Mouse (Mus musculus): Measurements from ENCODE around the gene Gm27021.
A peak's percentile ranks its signal among the peaks of the same experiment; 100 is the strongest.
"Not testable (repeated sequence)": the region's sequence is repeated elsewhere in the genome, so short reads cannot be mapped to it uniquely, and the experiment has no call there.

Gm27021 gene

DNA sequence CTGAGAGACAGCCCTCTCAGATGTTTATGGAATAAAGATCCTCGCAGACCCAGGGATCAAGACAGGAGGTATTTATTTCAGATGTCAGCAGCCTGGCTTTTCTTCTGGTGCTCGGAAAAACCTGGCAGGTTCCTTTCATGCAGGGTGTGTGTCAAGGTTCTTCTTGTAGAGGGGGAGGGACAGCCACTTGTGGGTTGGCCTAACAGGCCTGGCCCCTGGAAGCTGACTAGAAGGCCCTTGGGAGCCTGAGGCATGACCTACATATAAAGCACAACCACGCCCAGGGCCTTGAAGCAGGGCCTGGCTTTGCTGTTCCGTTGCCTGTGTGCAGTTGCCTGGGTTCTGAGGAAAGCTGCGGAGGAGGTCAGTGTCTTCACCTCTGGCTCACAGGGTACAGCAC is 17.2 kb upstream of the Gm27021 start:
- DNase-seq, result no peak

DNA sequence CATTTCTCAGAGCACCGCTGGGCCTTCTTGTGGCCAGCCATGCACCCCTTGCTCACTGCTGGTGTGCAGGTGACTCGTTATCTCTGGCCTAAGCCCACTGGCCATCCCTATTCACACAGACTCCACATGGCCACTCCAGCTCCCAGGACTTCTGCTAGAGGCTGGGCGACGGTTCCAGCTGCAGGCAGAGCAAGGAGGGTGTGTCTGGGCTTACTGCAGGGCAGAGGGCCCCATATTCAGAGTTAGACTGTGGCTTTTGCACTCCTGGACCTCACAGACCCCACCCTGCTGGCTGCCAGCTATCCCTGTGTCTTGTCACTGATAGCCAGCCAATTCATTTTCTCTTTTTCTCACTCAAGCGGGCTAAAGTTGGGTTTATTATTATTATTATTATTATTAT is 16.2 kb upstream of the Gm27021 start:
- no peak for DNase-seq

DNA sequence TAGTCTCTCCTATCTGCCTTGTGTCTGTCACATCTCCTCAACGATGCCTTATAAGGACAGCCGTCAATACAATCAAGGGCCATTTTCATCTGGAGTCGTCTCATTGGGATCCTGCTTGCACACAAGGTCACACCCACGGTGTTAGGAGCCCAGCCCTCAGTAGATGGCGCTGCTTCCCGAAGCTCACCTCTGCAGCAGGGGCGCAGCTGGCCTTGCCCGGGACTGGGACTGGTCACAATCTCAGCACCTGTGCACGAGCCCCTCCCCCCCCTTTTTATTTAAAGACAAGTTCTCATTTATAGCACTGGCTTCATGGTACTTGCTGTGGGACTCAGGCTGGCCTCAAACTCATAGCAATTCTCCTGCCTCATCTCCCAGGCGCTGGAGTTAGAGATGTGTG is 15.7 kb upstream of the Gm27021 start:
- no peak for DNase-seq

DNA sequence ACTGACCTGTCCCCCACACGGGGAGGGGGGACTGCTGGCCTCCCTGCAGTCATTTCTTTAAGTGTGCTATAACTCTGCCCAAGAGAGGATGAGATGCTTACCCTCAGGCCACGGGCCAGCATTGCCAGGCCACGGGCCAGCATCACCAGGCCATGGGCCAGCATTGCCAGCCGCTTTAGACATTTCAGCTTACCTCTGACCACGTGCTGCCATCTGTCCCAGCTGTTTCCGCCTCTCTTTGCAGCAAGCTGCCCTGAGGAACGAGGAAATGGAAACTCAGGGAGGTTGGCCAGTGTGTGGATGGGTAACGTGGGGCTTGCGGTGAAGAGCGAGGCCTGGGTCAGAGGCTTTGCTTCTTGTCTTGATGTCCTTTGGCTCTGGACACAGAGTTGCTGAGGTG is 13.2 kb upstream of the Gm27021 start:
- no peak for DNase-seq

DNA sequence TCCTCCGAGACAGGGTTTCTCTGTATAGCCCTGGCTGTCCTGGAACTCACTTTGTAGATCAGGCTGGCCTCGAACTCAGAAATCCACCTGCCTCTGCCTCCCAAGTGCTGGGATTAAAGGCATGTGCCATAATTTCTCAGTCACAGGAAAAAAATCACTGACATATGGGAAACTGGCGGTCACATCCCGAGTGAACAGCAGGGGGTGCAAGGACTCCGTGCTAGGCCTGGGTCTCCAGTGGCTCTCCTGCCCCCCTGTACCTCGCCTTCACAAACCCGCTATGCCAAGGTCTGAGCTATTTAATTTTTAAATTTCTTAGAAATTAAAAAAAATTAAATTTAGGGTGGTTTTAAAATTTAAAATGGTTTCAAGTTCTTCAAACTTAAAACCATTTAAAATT is 12.5 kb upstream of the Gm27021 start:
- DNase-seq, result not testable (repeated sequence)

DNA sequence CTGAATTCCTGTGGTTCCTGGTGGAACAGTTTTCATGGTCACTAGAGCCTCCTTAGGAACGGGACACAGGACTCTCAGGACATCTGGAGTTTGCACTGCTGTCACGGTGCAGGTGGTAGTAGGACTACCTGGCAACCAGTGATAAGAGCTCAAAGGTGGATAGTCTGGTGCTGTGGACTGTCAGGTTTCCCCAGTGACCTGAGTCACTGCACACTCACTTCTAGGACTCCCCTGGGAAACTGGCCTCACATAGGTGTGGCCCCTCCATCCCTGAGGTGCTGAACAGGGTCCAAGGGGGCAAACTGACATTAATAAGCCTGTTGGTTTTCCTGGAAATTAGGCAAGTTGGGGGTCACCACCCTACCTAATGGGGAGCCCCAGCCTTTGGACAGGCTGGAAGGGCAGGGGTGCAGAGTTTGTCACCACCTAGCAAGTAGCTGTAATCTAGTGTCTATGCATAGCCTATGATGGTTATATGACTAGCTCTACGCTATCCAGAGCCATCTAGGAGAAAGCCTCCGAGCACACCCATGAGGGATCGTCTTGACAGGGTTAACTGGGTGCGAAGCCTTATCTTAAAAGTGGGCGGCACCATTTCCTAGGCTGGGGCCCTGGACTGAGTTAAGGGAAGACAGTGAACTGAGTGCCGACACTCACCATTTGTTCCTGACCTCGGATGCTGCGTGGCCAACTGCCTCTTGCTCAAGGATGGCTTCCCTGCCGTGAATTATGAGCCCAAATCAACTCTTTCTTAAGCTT is 11.9 kb upstream of the Gm27021 start:
- DNase-seq, result no peak

DNA sequence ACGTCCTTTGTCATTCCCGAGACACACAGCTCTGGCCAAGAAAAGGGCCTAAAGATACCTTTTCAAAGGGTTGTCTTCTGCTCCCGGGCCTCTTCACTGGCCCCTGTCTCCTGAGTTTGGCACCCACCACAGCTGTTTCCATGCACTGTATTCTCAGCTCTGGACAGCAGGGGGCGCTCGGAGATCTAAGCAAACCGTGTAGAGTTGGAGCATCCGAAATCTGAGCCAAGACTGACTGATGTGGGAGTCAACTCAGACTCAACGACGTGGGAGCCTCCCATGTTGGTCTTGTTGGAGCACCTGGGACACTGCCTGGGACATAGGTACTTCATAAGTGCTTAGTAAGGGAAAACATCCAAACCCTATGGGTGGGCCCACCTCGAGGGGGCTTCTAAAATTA is 10.6 kb upstream of the Gm27021 start:
- DNase-seq, result peak; percentile 66

DNA sequence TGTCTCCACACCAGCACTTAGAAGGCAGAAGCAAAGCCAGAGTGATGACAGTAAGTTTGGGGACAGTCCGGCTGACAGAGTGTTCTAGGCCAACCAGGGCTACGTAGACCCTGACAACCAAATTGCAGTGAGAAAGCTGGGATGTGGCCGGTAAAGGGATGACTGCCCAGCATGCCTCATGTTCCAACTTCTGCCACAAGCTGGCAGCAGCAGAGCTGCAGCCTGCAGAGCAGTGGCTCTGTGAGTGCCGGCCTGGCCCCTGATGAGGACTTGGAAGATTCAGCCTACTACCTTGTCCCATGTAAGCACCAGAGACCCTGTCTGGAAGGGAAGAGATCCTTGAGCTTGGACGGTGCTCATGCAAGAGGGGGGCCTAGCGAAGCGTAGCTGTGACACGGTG is 7.8 kb upstream of the Gm27021 start:
- DNase-seq, result no peak

DNA sequence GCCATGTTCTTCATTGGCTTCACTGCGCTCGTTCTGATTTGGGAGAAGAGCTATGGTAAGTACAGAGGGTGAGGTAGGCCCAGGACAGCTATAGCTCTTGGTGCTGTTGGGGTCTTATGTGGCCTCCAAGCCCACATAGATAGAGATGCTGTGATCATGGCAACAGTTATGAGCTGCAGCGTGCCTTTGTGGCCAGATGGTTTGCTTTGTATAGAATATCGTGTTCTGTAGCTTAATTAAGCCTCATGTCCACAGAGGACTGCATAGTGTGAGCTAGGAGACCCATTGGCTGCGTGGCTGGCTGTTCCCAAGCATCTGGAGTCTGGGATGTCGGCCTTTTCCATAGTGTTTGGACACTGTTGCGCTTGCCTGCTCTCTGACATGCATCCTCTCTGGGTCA is 5.4 kb upstream of the Gm27021 start:
- DNase-seq, result no peak

DNA sequence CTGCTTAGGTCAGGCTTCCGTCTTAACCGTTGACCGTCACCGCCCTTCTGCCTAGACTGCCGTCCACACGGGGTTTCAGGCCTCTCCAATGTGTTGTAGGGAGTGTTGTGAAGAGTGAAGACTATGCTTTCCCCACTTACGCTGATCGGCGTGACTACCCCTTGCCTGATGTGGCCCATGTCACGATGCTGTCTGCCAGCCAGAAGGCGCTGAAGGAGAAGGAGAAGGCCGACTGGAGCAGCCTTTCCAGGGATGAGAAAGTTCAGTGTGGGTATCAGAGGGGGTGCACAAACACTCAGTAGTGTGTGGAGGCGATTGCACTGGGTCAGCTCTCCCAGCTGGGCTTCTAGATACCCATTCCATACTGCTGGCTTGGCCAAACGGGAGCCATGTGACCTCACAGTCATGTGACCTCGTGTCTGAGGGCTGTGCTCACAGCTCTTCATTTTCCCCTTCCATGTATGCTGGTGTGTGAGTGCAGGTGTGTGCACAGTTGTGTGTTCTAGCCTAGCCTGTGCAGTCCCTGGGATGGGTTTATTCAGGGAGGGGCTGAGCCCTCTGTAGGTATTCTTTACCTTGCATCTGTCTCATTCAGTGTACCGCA is 4.8 kb upstream of the Gm27021 start:
- no peak for DNase-seq

DNA sequence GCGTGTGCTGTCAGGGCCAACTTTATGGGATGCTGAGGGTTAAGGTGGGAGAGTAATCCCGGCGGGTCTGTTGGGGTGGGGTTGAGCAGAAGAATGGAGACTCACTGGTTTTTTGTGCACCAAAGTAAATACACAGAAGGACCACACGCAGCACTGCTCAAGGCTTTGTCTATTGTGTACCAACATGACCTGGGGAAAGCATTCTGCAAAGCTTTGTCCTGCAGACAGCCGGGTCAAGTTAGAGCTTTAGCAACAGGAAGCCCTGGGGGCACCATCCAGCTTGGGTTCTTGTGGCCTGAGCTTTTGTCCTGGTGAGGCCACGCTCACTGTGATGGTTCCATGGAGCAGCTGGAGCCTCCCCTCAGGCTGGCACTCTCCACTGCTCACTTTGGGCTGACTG is 3.9 kb upstream of the Gm27021 start:
- peak; percentile 7 for DNase-seq

DNA sequence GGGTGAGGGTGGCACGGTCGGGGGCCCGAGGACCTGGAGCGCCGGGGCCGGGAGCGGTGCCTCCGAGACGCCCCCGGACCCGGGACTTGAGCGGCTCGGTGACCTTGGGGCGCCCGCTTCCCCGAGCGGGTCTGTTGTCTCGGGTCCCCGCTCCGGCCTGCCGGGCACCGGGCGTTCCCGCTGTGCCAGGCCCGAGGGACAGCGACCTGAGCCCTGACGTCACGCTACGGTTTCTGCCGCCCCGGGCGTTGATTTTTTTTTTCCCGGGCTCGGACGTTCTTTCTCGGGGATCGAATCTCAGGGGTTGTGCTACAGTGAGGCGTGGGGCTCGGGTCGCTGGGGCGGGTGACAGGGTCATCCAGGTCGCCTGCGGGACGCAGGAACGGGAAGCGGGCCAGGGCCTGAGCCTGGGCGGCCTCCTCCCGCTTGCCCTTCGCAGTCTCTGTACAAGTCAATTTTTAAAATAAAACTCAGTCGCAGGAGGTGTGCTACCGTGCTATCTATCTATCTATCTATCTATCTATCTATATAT is 561 bp upstream of the Gm27021 start, which contains the start of gene Emc8:
Emc8 (minus strand) TSS at position 200 of the 532 bp plus-strand sequence.
- DNase-seq, result no peak

DNA sequence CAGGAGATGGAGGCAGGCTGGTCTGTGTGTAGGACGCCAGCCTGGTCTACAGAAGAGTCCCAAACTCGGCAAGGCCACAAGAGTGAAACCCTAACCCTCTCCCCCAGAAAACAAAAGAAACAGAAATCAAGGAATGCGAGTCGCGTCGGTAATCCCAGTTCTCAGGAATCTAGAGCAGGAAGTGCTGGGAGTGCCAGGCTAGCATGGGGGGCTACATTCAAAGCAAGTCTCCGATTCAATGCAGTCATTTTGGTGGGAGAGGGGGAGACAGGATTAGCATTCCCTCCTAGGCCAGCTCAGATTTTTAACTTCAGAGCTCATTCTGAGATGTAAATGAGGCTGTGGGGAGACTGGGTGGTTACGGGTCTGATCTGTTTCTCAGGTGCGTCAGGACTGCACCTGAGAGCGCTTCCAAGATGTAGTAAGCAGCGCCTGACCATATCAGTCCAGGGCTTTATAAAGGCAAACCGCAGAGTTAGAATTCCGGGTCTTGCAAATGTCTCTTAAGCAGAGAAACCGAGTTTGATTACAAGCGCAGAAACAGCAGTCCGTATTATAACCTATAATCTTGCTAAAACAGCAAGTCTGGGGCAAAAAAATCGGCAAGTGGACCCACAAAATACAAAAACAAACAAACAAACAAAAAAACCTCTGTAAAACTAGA is 940 bp downstream of the Gm27021 start:
- no peak for DNase-seq

DNA sequence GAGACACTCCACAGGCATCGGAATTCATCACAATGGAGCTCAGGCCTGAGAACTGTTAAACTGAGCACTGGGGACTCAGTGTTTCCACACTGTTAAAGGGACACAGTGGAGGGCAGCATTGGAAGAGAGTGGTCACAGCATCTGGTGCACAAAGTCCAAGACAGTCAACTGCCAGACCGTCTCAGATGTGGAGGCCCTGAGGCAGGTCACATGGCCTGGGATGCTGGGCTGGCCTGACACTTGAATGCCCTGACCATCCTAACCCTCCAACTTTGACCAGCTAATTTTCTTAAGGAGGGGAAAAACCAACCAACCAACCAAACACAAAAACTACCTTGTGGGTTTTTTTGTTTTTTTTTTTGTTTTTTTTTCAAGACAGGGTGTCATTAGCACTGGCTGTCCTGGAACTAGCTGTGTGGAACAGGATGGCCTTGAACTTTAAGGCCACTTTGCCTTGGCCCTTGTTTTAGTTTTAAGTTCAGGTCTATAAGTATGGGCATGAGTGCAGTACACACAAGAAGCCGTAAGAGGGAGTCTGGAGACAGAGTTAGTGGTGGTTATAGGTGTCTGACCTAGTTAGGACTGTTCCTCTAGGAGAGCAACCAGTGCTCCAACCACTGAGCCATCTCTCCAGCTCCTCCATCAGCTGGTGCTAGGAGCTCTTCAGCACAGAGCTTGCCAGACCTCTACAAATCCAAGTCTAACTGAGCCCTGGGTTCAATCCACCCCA is 2.0 kb downstream of the Gm27021 start:
- DNase-seq, result peak; percentile 41

DNA sequence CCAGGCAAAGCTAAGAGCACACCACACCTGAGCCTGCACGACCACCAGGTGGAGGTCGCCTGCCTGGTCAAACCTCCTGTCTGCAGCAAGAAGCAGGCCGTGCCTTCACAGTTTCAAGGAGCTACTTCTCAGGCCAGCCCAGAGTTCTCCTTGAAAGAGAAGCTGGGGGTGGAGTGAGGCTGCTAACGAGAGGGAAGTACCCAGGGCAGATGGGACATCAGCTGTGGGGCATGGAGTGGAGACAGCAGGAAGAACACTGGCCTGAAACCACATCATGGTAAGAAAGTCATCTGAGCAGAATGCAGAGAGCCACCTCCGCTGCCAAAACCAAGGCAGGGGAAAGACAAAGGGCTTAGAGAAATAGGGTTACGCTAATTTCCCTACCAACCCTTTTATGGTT is 3.3 kb downstream of the Gm27021 start:
- no peak for DNase-seq

DNA sequence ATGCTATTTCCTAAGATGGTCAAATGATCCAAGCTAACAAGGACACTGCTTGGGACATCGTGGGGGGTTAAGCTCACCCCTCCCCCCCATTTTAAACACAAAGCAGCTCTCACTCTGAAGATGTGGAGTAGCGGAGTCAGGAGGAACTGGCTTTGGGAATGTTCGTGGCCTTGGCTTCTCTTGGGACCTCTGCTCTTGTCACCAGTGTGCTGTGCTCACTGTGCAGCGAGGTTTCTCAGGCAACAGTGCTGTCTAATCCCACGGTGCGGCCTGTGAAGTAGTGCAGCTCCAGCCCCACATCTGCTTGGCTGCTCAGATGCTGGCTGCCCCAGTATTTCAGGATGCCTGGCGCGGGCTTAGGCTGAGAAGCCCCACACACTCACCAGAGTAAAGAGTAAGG is 10.5 kb downstream of the Gm27021 start:
- no peak for DNase-seq

DNA sequence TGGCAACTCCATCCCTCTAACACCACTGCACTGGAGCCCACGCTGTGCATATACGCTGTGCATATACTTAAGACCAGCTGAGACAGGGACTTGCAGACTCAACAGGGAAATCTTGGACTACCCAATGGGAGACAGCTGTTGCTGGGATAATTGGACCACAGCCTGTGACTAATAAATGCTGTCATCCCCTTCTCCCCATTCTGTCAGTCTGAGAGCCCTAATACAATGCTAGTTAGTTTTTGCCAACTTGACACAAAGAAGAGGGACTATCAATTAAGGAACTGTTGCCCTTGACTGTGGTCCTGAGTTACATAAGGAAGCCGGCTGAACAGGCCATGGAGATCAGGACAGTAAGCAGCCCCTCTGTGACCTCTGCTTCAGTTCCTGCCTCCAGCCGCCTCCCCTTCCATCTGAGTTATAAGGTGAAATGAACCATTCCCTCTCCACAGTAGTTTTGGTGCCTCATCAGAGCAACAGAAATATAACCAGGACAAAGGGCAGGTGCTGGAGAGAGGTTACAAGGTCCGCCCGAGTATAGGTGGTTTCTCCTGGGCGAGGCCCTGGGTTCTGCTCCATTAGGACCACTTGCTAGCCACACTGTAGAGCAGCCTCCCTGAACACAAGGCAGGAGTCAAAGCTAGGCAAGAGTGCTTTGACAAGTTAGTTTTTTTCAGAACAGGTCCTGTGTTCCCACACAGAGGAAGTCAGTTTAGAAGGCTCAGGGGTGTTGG is 11.4 kb downstream of the Gm27021 start:
- no peak for DNase-seq

DNA sequence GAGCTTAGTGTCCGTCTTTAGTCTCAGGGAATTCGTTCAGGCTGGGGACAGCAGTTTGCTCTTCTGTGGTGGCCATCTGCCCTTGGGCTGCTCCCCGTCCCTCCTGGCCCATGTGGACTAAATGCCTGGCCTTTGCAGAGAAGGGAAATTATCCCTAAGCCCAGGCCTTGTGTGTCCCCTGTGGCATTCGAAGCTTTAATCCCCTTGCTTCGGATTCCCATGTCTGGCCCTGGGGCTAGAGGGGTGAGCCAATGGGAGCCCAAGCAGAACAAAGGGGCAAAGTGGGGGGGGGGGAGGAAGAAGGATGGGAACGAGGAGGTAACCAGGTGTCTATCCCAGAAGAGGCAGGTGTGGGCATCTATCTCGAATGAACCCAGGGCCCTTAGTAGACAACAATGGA is 20.3 kb downstream of the Gm27021 start, which contains the start of gene 1190005I06Rik:
1190005I06Rik (minus strand) TSS at position 101 of the 400 bp plus-strand sequence.
- no peak for DNase-seq

DNA sequence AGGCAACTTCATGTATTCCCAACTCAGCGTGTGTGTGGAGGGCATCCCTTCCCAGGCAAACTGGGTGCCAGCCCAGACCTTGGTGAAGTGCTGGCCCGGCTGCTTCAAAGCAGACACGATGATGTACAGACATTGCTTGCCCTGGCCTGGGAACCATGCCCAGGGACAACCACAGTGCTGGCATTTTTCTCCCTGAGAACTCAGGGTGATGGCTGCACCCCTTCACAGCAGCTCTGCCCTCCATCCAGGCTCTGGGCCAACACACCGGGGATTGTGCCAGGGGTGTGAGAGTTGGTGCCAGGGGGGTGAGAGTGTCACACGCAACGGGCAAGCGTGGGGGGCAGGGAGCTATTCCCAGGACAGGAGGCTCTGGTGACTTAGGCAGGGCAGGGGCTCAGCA is 23.2 kb downstream of the Gm27021 start:
- peak; percentile 70 for DNase-seq

DNA sequence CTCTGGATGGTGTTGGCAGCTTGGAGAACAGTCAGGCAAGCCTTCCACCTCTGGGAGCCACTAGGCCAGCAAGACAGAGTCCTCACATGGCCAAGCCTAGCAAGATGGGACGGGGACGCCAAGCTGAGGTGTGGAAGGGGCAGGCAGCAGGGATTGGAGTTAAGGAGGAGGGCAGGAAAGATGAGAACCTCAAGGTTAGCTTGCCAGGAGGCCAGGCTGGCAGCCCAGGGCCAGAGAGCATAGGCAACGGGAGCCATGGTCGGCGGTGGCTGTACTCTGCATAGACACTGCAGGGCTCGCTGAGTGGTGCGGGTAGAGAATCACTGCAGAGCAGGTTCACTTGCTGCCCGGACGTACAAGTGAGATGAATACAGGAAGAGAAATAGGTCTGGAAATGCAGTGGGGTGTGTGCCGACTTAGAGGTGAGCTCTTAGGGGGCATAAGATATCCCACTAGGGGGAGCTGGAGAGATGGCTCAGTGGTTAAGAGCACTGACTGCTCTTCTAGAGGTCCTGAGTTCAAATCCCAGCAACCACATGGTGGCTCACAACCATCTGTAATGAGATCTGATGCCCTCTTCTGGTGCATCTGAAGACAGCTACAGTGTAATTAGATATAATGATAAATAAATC is 25.7 kb downstream of the Gm27021 start:
- no peak for DNase-seq

DNA sequence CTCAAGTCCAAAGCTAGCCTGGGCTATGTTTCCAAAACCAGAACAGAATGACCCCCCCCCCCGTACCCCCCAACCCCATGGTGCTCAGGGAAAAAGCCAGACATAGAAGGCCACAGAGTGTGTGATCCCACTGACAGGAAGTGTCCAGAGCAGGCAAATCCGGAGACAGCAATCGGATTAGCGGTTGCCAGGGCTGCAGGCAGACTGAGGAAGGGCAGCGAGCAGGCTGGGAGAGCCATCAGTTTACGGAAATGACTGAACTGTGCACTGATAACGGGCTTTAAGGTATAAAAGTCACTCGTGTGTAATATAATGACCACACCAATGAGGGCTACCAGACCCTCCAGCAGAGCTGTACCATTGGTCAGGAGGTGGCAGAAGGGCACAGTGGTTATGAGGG is 26.6 kb downstream of the Gm27021 start:
- DNase-seq, result no peak

DNA sequence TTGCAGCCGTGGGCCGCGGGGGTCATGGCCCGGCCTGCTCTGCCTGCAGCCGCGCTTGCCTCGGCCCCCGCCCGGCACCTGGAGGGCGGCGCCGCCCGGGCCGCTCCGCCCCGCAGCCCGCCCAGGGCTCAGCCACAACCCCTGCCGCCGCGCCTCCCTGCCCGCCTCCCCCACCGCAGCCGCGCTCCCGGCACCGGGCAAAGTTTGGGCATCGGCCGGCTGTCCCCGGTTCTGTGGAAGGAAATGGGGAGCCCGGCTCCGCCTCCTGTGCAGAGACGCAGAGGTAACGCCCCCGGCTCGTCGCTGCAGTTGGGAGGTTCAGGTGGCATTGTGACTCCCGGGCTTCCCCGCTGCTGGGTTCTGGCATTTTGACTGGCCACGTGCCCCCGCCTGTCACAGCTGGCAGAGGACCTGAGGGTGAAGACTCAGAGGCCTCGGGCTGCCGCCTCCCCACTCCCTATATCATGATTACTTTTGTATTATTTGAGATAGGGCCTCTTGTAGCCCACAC is 33.5 kb downstream of the Gm27021 start:
- no peak for DNase-seq

All from cerebellum, adult 9-11 months (tissue).